Mouse (Mus musculus) layer of hippocampus, postnatal 25 days (tissue): ENCODE data around the gene 9330161L09Rik. TPM values are rescaled to one million over a fixed set of nuclear protein-coding genes. Genes with fewer than 3 reads are reported as not detected.

ENCODE experiments used
- total RNA-seq, 2 experiments: library from RNA; stranded (reverse); gene quantifications; 2 replicates each; pipeline ENCODE4 v1.2.3; 2021

9330161L09Rik gene
- total RNA-seq, 2 experiments from 2014 or later: 1.6 to 3.4 TPM

Other genes with a start within 250 kb of the 9330161L09Rik start
- 1 to 10 TPM; 6.0 to 7.3 TPM for gene Prima1, start 165.7 kb downstream of the 9330161L09Rik start, total RNA-seq
- 1 to 10 TPM; 1.5 to 2.3 TPM for gene Fam181a, start 96.8 kb downstream of the 9330161L09Rik start, total RNA-seq
- gene Asb2, start 51.8 kb downstream of the 9330161L09Rik start, total RNA-seq: 1 to 10 TPM; 1.9 to 2.2 TPM
- gene Otub2, start 19.1 kb downstream of the 9330161L09Rik start, total RNA-seq: 10 to 100 TPM; 46.6 to 53.9 TPM
- gene Ddx24, start 18.0 kb upstream of the 9330161L09Rik start, total RNA-seq: 100 to 1,000 TPM; 211 to 223 TPM
- gene Ifi27, start 26.4 kb upstream of the 9330161L09Rik start, total RNA-seq: 10 to 100 TPM; 74.1 to 81.0 TPM
- gene Ifi27l2a, start 35.9 kb upstream of the 9330161L09Rik start, total RNA-seq: 1 to 10 TPM; 1.2 to 1.6 TPM
- not detected for gene Ifi27l2b, start 49.4 kb upstream of the 9330161L09Rik start, total RNA-seq
- 10 to 100 TPM; 43.6 to 47.9 TPM for gene Ppp4r4, start 124.5 kb upstream of the 9330161L09Rik start, total RNA-seq
- not detected for gene Serpina10, start 223.6 kb upstream of the 9330161L09Rik start, total RNA-seq
- not detected for gene Serpina6, start 249.4 kb upstream of the 9330161L09Rik start, total RNA-seq